In genomic region chr4:41739260-41739659, GRCm38 (mm10) we compare ENCODE assay signal across 1 mouse cellular context.
TF ChIP-seq lines count a peak whose summit lies in the region.

No protein-coding gene starts in this region.

TF ChIP-seq in myocyte, 11 proteins besides CTCF, POLR2A, EP300 and RAD21 (continued from another document):
- TF ChIP-seq MYOG (IDR thresholded peaks at IDR 0.05; ENCODE audit: control insufficient read depth in 1 of 3, insufficient read depth in 1 of 3, insufficient read length in 2 of 3, low read depth in 2 of 3) (no peak), TCF12 (IDR thresholded peaks at IDR 0.05; ENCODE audit: insufficient read depth, poor library complexity, severe bottlenecking) (no peak), CEBPB (IDR thresholded peaks at IDR 0.05; ENCODE audit: insufficient read depth, poor library complexity, severe bottlenecking) (no peak), SRF (IDR thresholded peaks at IDR 0.05; ENCODE audit: control insufficient read depth, insufficient read length, low read depth) (no peak), USF1 (IDR thresholded peaks at IDR 0.05; ENCODE audit: low read depth) (no peak), MAX (IDR thresholded peaks at IDR 0.05; ENCODE audit: low read depth) (no peak)
